Mouse (Mus musculus): ENCODE measurements around the gene Dtx3. TPM values are rescaled to one million over a fixed set of nuclear protein-coding genes. Genes with fewer than 3 reads are reported as not detected.

Gene Dtx3
- polyA plus RNA-seq, 1 experiment from 2014 or later = 16.7 TPM

Other genes with a start within 250 kb of the Dtx3 start
- 11.3 and 12.9 TPM in 2 replicates for gene Ctdsp2, start 217.0 kb downstream of the Dtx3 start, polyA plus RNA-seq (2015; fragmentation: Nextera tagmentation; extraction: Ambion mirVana)
- gene Avil, start 195.0 kb downstream of the Dtx3 start, polyA plus RNA-seq (2015; fragmentation: Nextera tagmentation; extraction: Ambion mirVana) = 0.07 and 0.16 TPM in 2 replicates
- gene Tsfm, start 164.9 kb downstream of the Dtx3 start, polyA plus RNA-seq (2015; fragmentation: Nextera tagmentation; extraction: Ambion mirVana) = 43.9 and 44.8 TPM in 2 replicates
- 15.6 and 15.7 TPM in 2 replicates for gene Mettl1, start 154.3 kb downstream of the Dtx3 start, polyA plus RNA-seq (2015; fragmentation: Nextera tagmentation; extraction: Ambion mirVana)
- 0.06 and 0.14 TPM in 2 replicates for gene Eef1akmt3, start 154.2 kb downstream of the Dtx3 start, polyA plus RNA-seq (2015; fragmentation: Nextera tagmentation; extraction: Ambion mirVana)
- gene Cyp27b1, start 147.5 kb downstream of the Dtx3 start, polyA plus RNA-seq (2015; fragmentation: Nextera tagmentation; extraction: Ambion mirVana) = not detected in 2 replicates
- 0.03 TPM in 1 of 2 replicates, not detected in the other for gene March9, start 135.5 kb downstream of the Dtx3 start, polyA plus RNA-seq (2015; fragmentation: Nextera tagmentation; extraction: Ambion mirVana)
- 338 and 361 TPM in 2 replicates for gene Cdk4, start 132.2 kb downstream of the Dtx3 start, polyA plus RNA-seq (2015; fragmentation: Nextera tagmentation; extraction: Ambion mirVana)
- gene Tspan31, start 125.5 kb downstream of the Dtx3 start, polyA plus RNA-seq (2015; fragmentation: Nextera tagmentation; extraction: Ambion mirVana) = 77.4 and 84.3 TPM in 2 replicates
- 0.35 and 0.67 TPM in 2 replicates for gene Agap2, start 120.4 kb downstream of the Dtx3 start, polyA plus RNA-seq (2015; fragmentation: Nextera tagmentation; extraction: Ambion mirVana)
- 54.0 and 58.1 TPM in 2 replicates for gene Os9, start 74.6 kb downstream of the Dtx3 start, polyA plus RNA-seq (2015; fragmentation: Nextera tagmentation; extraction: Ambion mirVana)
- 19.3 and 21.0 TPM in 2 replicates for gene B4galnt1, start 30.5 kb downstream of the Dtx3 start, polyA plus RNA-seq (2015; fragmentation: Nextera tagmentation; extraction: Ambion mirVana)
- 2.1 and 3.2 TPM in 2 replicates for gene Slc26a10, start 15.1 kb downstream of the Dtx3 start, polyA plus RNA-seq (2015; fragmentation: Nextera tagmentation; extraction: Ambion mirVana)
- gene Arhgef25, start 5.6 kb downstream of the Dtx3 start, polyA plus RNA-seq (2015; fragmentation: Nextera tagmentation; extraction: Ambion mirVana) = 5.4 and 5.8 TPM in 2 replicates
- gene Pip4k2c, start 15.9 kb upstream of the Dtx3 start, polyA plus RNA-seq (2015; fragmentation: Nextera tagmentation; extraction: Ambion mirVana) = 41.9 and 45.1 TPM in 2 replicates
- gene Kif5a, start 67.6 kb upstream of the Dtx3 start, polyA plus RNA-seq (2015; fragmentation: Nextera tagmentation; extraction: Ambion mirVana) = 0.06 and 0.21 TPM in 2 replicates
- gene Dctn2, start 70.6 kb upstream of the Dtx3 start, polyA plus RNA-seq (2015; fragmentation: Nextera tagmentation; extraction: Ambion mirVana) = 69.5 and 75.7 TPM in 2 replicates
- 7.9 and 8.0 TPM in 2 replicates for gene Mbd6, start 93.3 kb upstream of the Dtx3 start, polyA plus RNA-seq (2015; fragmentation: Nextera tagmentation; extraction: Ambion mirVana)
- 109 and 112 TPM in 2 replicates for gene Mars, start 116.1 kb upstream of the Dtx3 start, polyA plus RNA-seq (2015; fragmentation: Nextera tagmentation; extraction: Ambion mirVana)
- gene Arhgap9, start 126.2 kb upstream of the Dtx3 start, polyA plus RNA-seq (2015; fragmentation: Nextera tagmentation; extraction: Ambion mirVana) = 14.1 and 14.9 TPM in 2 replicates
- gene Gli1, start 146.2 kb upstream of the Dtx3 start, polyA plus RNA-seq (2015; fragmentation: Nextera tagmentation; extraction: Ambion mirVana) = 0.31 and 0.32 TPM in 2 replicates
- 0.71 and 0.82 TPM in 2 replicates for gene Inhbe, start 158.7 kb upstream of the Dtx3 start, polyA plus RNA-seq (2015; fragmentation: Nextera tagmentation; extraction: Ambion mirVana)
- 4.6 and 5.1 TPM in 2 replicates for gene Inhbc, start 174.7 kb upstream of the Dtx3 start, polyA plus RNA-seq (2015; fragmentation: Nextera tagmentation; extraction: Ambion mirVana)
- gene R3hdm2, start 184.6 kb upstream of the Dtx3 start, polyA plus RNA-seq (2015; fragmentation: Nextera tagmentation; extraction: Ambion mirVana) = 14.4 and 15.0 TPM in 2 replicates

Data from liver, embryonic 15.5 days (tissue).